19 mouse cellular contexts compared by ENCODE assay signal in the genomic region with DNA sequence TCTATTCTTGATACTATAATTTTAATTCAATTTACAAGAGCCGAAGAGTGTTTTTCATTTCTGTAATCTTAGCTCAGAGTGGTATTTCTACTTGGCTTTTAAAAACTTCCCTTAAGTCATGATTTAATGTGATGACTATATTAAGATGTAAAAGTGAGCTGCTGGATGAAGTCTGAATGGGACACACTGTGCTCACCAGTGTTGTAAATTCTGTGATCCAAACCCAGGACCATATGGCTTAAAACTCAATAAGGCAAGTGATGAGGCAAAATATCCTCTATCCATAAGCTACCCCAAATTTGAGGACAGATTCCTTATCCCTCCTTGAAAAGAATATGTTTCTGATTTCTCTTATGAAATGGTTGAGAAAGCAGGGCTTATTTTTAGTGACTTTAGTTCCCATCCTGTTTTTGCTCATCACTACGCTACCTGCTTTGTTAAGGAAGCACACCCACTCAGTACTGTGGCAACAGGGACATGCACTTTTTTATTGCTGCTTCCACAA.
DNase-seq lines count a peak whose midpoint lies in the region; TF ChIP-seq lines count a peak whose summit lies in the region.
"Had no signal": no experiment of that assay in that cellular context is flagged by ENCODE, and none has a peak within 500 bp of the region (broad histone marks: within the 10 kb centered on the region; RNA-seq: fewer than 3 reads in every experiment).

No protein-coding gene starts in this region.

- H3K4me3 ChIP-seq in layer of hippocampus, adult 2 months, result no peak overlapping the region
- H3K4me3 ChIP-seq: embryonic facial prominence, embryonic 15.5 days; erythroblast, embryonic 14.5 days; forebrain, embryonic 15.5 days; gastrocnemius, adult 2 months; heart, embryonic 12.5 days; hindbrain, embryonic 10.5 days had no signal

- DNase-seq in frontal cortex, adult 2 months (ENCODE audit: extremely low spot score in 1 of 2, low spot score in 1 of 2), result peak; percentile 2 to 30
- DNase-seq in frontal cortex, postnatal 14 days (ENCODE audit: low spot score in 2 of 2), result no peak
- peak; percentile 8 for DNase-seq in layer of hippocampus, adult 9-11 months
- no peak for DNase-seq in layer of hippocampus, adult 2 months (ENCODE audit: low spot score in 2 of 2)
- DNase-seq in right cerebral cortex, adult 18-20 months, result peak; percentile 20
- DNase-seq in right cerebral cortex, postnatal 14 days, result no peak
- DNase-seq in kidney, postnatal 25 days, result no peak
- DNase-seq: adrenal gland, postnatal 14 days; cerebellum, adult 2 months; cerebellum, postnatal 14 days; embryo, embryonic 11 days; gastrocnemius, adult 2 months; gastrocnemius, postnatal 25 days had no signal

- H3K27ac ChIP-seq in layer of hippocampus, adult 2 months, result no peak overlapping the region
- H3K27ac ChIP-seq: embryonic facial prominence, embryonic 15.5 days; forebrain, embryonic 15.5 days; gastrocnemius, adult 2 months; hindbrain, embryonic 10.5 days; hindbrain, embryonic 14.5 days had no signal

- no peak for TF ChIP-seq CTCF in layer of hippocampus, adult 2 months (conservative IDR thresholded peaks at IDR 0.05)

Comparison
In these comparisons a context has a peak if more than half of its experiments do, and no peak if none do; other contexts are left out.
1. DNase-seq: peak in frontal cortex, adult 2 months (2 of 2), layer of hippocampus, adult 9-11 months (single experiment) and right cerebral cortex, adult 18-20 months (single experiment); none in frontal cortex, postnatal 14 days (0 of 2), layer of hippocampus, adult 2 months (0 of 2), right cerebral cortex, postnatal 14 days (single experiment) and kidney, postnatal 25 days (0 of 2).